Comparison of ENCODE assay signal across 10 mouse cellular contexts in genomic region chr1:62175013-62175640, GRCm38 (mm10).
DNase-seq lines count a peak whose midpoint lies in the region; ATAC-seq lines count a peak whose summit lies in the region.
"Had no signal": no experiment of that assay in that cellular context is flagged by ENCODE, and none has a peak within 500 bp of the region (broad histone marks: within the 10 kb centered on the region; RNA-seq: fewer than 3 reads in every experiment).

No protein-coding gene starts in this region.

- no peaks in the 10 kb centered on the region for H3K27me3 ChIP-seq in hindbrain, embryonic 12.5 days
- H3K27me3 ChIP-seq in midbrain, embryonic 11.5 days (ENCODE audit: control insufficient read depth, insufficient read depth, low read length): no peaks in the 10 kb centered on the region

- H3K36me3 ChIP-seq in hindbrain, embryonic 12.5 days: no peaks in the 10 kb centered on the region
- H3K36me3 ChIP-seq in midbrain, embryonic 11.5 days (ENCODE audit: control insufficient read depth, insufficient read depth, low read length): no peaks in the 10 kb centered on the region
- H3K36me3 ChIP-seq: forebrain, embryonic 10.5 days; G1E had no signal

- peak; percentile 69 for ATAC-seq in granulocyte monocyte progenitor cell, adult 5-6 weeks (replicated peaks; ENCODE audit: poor library complexity, severe bottlenecking)
- 0 out of 2 replicates have a peak, but pooled peaks have one; percentile 15 for ATAC-seq in megakaryocyte, adult 5-6 weeks (ENCODE audit: poor library complexity, severe bottlenecking)
- ATAC-seq in hindbrain, embryonic 12.5 days (ENCODE audit: low FRiP score): no peak
- ATAC-seq in midbrain, embryonic 11.5 days (ENCODE audit: low FRiP score): no peak

- no peak overlapping the region for H3K27ac ChIP-seq in hindbrain, embryonic 12.5 days
- no peak overlapping the region for H3K27ac ChIP-seq in midbrain, embryonic 11.5 days (ENCODE audit: low read depth, low read length)
- H3K27ac ChIP-seq: forebrain, embryonic 10.5 days had no signal

- no peaks in the 10 kb centered on the region for H3K9me3 ChIP-seq in hindbrain, embryonic 12.5 days (replicated peaks)
- H3K9me3 ChIP-seq in midbrain, embryonic 11.5 days (ENCODE audit: control insufficient read depth, low read length): no peaks in the 10 kb centered on the region
- H3K9me3 ChIP-seq: forebrain, embryonic 10.5 days; G1E had no signal

- no peak overlapping the region for H3K4me2 ChIP-seq in hindbrain, embryonic 12.5 days (replicated peaks)
- H3K4me2 ChIP-seq in midbrain, embryonic 11.5 days: no peak overlapping the region

- 88% methylated on average over 1 of the region's 1 CpGs for WGBS in hindbrain, embryonic 12.5 days
- WGBS in midbrain, embryonic 11.5 days: 95% methylated on average over 1 of the region's 1 CpGs

- H3K4me1 ChIP-seq in hindbrain, embryonic 12.5 days: peaks cover 5% of the 10 kb centered on the region; the same call in 1 of the 2 replicates
- H3K4me1 ChIP-seq in midbrain, embryonic 11.5 days (ENCODE audit: control insufficient read depth, insufficient read depth, low read length): no peaks in the 10 kb centered on the region

- DNase-seq in adrenal gland, adult (ENCODE audit: inconsistent age in 2 of 2, low spot score in 1 of 2): peak; percentile 15 to 67
- DNase-seq in adrenal gland, adult 8-10 months: no peak
- peak; percentile 16 to 25 for DNase-seq in layer of hippocampus, postnatal 10 days (ENCODE audit: low spot score in 2 of 2)
- DNase-seq in layer of hippocampus, postnatal 25 days (ENCODE audit: extremely low spot score in 1 of 2, low spot score in 1 of 2): no peak
- DNase-seq in midbrain, embryonic 11.5 days (ENCODE audit: low spot score, missing footprints): no peak

- no peak overlapping the region for H3K4me3 ChIP-seq in hindbrain, embryonic 12.5 days
- no peak overlapping the region for H3K4me3 ChIP-seq in midbrain, embryonic 11.5 days (ENCODE audit: low read depth, low read length)
- H3K4me3 ChIP-seq: forebrain, embryonic 10.5 days had no signal

- H3K9ac ChIP-seq in hindbrain, embryonic 12.5 days: no peak overlapping the region
- H3K9ac ChIP-seq in midbrain, embryonic 11.5 days (ENCODE audit: low read length): no peak overlapping the region

Comparison
In these comparisons a context has a peak if more than half of its experiments do, and no peak if none do; other contexts are left out.
1. DNase-seq: peak in adrenal gland, adult (2 of 2) and layer of hippocampus, postnatal 10 days (2 of 2); none in adrenal gland, adult 8-10 months (single experiment), layer of hippocampus, postnatal 25 days (0 of 2) and midbrain, embryonic 11.5 days (single experiment).
2. ATAC-seq: peak in granulocyte monocyte progenitor cell, adult 5-6 weeks (single experiment) and megakaryocyte, adult 5-6 weeks (single experiment); none in hindbrain, embryonic 12.5 days (single experiment) and midbrain, embryonic 11.5 days (single experiment).